In the genomic region with DNA sequence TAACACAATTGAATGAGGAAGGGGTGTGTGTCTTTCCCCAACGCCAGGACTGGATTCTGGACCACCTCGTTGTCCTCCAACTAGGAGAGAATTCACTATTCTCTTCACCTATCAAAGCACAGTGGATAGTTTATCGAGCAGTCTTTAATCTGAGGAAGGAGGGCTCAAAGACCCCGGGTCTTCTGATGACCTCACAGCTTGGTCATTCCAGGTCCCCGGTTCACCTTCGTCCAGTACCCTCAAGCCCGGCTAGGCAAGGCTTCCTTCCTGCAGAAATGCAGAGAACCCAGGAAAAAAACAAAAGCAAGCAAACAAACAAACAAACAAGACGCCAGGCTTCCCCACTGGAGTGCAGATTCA, we compare ENCODE assay signal across 8 mouse cellular contexts. TPM values are rescaled to one million over a fixed set of nuclear protein-coding genes. Genes with fewer than 3 reads are reported as not detected.
DNase-seq lines count a peak whose midpoint lies in the region; ATAC-seq and TF ChIP-seq lines count a peak whose summit lies in the region.

No protein-coding gene starts in this region.

- H3K4me3 ChIP-seq in heart, postnatal 0 days (ENCODE audit: low read depth, low read length), result peak overlapping the region; percentile 77
- peak overlapping the region; percentile 53 for H3K4me3 ChIP-seq in hindbrain, embryonic 11.5 days (ENCODE audit: low read depth, low read length)
- peak overlapping the region; percentile 70 for H3K4me3 ChIP-seq in midbrain, embryonic 12.5 days

- H3K27ac ChIP-seq in heart, postnatal 0 days (ENCODE audit: low read depth), result peak overlapping the region; percentile 67
- no peak overlapping the region for H3K27ac ChIP-seq in hindbrain, embryonic 11.5 days (ENCODE audit: low read depth, low read length)
- H3K27ac ChIP-seq in midbrain, embryonic 12.5 days (replicated peaks), result no peak overlapping the region

- no peak for TF ChIP-seq EP300 in heart, postnatal 0 days (IDR thresholded peaks at IDR 0.05; ENCODE audit: low read depth)

- no peaks in the 10 kb centered on the region for H3K36me3 ChIP-seq in heart, postnatal 0 days (replicated peaks; ENCODE audit: control insufficient read depth, insufficient read depth, low read length)
- no peaks in the 10 kb centered on the region for H3K36me3 ChIP-seq in hindbrain, embryonic 11.5 days (ENCODE audit: control insufficient read depth, insufficient read depth, low read length)
- H3K36me3 ChIP-seq in midbrain, embryonic 12.5 days, result no peaks in the 10 kb centered on the region

- no peak for ATAC-seq in heart, postnatal 0 days (ENCODE audit: insufficient read depth, low read depth)
- ATAC-seq in Patski, result peak; percentile 19
- peak; percentile 54 for ATAC-seq in hindbrain, embryonic 11.5 days (ENCODE audit: low FRiP score)
- no peak; the same call in 1 of the 2 replicates for ATAC-seq in midbrain, embryonic 12.5 days (ENCODE audit: low FRiP score, low read depth)

- H3K9ac ChIP-seq in heart, postnatal 0 days (replicated peaks; ENCODE audit: low read depth, low read length), result peak overlapping the region; percentile 69; the same call in 1 of the 2 replicates
- H3K9ac ChIP-seq in hindbrain, embryonic 11.5 days (ENCODE audit: low read depth, low read length), result 0 out of 2 replicates have a peak overlapping the region, but pooled peaks have one; percentile 19
- H3K9ac ChIP-seq in midbrain, embryonic 12.5 days (replicated peaks), result 0 out of 2 replicates have a peak overlapping the region, but pooled peaks have one; percentile 86

- H3K4me1 ChIP-seq in heart, postnatal 0 days (ENCODE audit: control insufficient read depth, insufficient read depth), result 0 out of 2 replicates have a peak, but pooled peaks cover 10% of the 10 kb centered on the region
- peaks cover 6% of the 10 kb centered on the region; the same call in 1 of the 2 replicates for H3K4me1 ChIP-seq in hindbrain, embryonic 11.5 days (replicated peaks; ENCODE audit: control insufficient read depth, insufficient read depth, low read length)
- H3K4me1 ChIP-seq in midbrain, embryonic 12.5 days, result peaks cover 16% of the 10 kb centered on the region

- intact Hi-C loops in left cerebral cortex, postnatal 10 days (cut with DNase I), result no loop called here

- POLR2A ChIA-PET in Patski (lab: Charles Lee), result no interaction called here

- no peaks in the 10 kb centered on the region for H3K9me3 ChIP-seq in heart, postnatal 0 days (replicated peaks; ENCODE audit: control insufficient read depth, low read length)
- H3K9me3 ChIP-seq in hindbrain, embryonic 11.5 days (ENCODE audit: control insufficient read depth, low read length), result no peaks in the 10 kb centered on the region
- H3K9me3 ChIP-seq in midbrain, embryonic 12.5 days, result no peaks in the 10 kb centered on the region

- peak overlapping the region; percentile 91 for H3K4me2 ChIP-seq in heart, postnatal 0 days (ENCODE audit: low read depth, low read length)
- H3K4me2 ChIP-seq in hindbrain, embryonic 11.5 days (replicated peaks; ENCODE audit: low read depth, low read length), result peak overlapping the region; percentile 74
- H3K4me2 ChIP-seq in midbrain, embryonic 12.5 days (replicated peaks), result peak overlapping the region; percentile 90

- in situ Hi-C loops in Patski (cut with MboI; ENCODE audit: low pct_unique_long_range_greater_than_20kb), result no loop called here

- no peak for DNase-seq in heart, postnatal 0 days (ENCODE audit: low spot score)
- no peak for DNase-seq in heart, adult 8-10 months (ENCODE audit: low spot score)
- no peak for DNase-seq in Patski (ENCODE audit: low read depth, low spot score)
- no peak for DNase-seq in hindbrain, embryonic 11.5 days (ENCODE audit: low spot score)
- no peak for DNase-seq in left cerebral cortex, postnatal 10 days (ENCODE audit: extremely low spot score in 1 of 2, low spot score in 2 of 2)
- no peak for DNase-seq in urinary bladder, postnatal 14 days (ENCODE audit: low spot score)
- no peak for DNase-seq in frontal cortex, postnatal 25 days (ENCODE audit: low spot score in 2 of 2)

- no peaks in the 10 kb centered on the region for H3K27me3 ChIP-seq in heart, postnatal 0 days (ENCODE audit: control insufficient read depth, insufficient read depth, low read length)
- no peaks in the 10 kb centered on the region for H3K27me3 ChIP-seq in Patski
- no peaks in the 10 kb centered on the region for H3K27me3 ChIP-seq in hindbrain, embryonic 11.5 days (ENCODE audit: control insufficient read depth, insufficient read depth, low read length)
- H3K27me3 ChIP-seq in midbrain, embryonic 12.5 days, result no peaks in the 10 kb centered on the region

- CTCF ChIA-PET in Patski (lab: Charles Lee), result interaction anchor here (1.2 to 1.6 kb wide), 3 partner anchors 10 to 56 kb away, joined by 3 to 5 read pairs (median 4); no protein-coding TSS in a partner anchor

- whole genome bisulfite sequencing in heart, postnatal 0 days, result 11% methylated on average over 8 of the region's 8 CpGs
- WGBS in hindbrain, embryonic 11.5 days, result 19% methylated on average over 8 of the region's 8 CpGs
- WGBS in midbrain, embryonic 12.5 days, result 19% methylated on average over 8 of the region's 8 CpGs

- no peak for TF ChIP-seq CTCF in heart, postnatal 0 days (IDR thresholded peaks at IDR 0.05; ENCODE audit: low read depth)
- no peak for TF ChIP-seq CTCF in Patski (IDR thresholded peaks at IDR 0.05)

RNA-seq across cellular contexts. Expression of a gene that starts 0.5 kb away (rescaled TPM):
- 38.3 and 43.0 TPM in 2 replicates for total RNA-seq in heart, postnatal 0 days (2014; rRNA removed; ENCODE audit: low replicate concordance)
- 12.3 and 12.6 TPM in 2 replicates for polyA plus RNA-seq in heart, postnatal 0 days (2015; fragmentation: Nextera tagmentation; extraction: Ambion mirVana)
- 10 to 100 TPM; 23.9 to 28.4 (median 26.4) TPM for total RNA-seq in heart, adult 8-10 months (2022)
- 41.0 TPM for polyA plus RNA-seq in Patski (2021)
- polyA plus RNA-seq in hindbrain, embryonic 11.5 days (2014; fragmentation: Nextera tagmentation; extraction: Ambion mirVana), result 7.9 and 8.5 TPM in 2 replicates
- 8.2 and 8.9 TPM in 2 replicates for polyA plus RNA-seq in midbrain, embryonic 12.5 days (2016; fragmentation: Nextera tagmentation; extraction: Ambion mirVana)
- 10 to 100 TPM in 1 of 2 experiments, 1 to 10 TPM in 1; 9.6 to 10.8 TPM for total RNA-seq in left cerebral cortex, postnatal 10 days (2021)

RNA-seq across cellular contexts. Expression of a gene that starts 19.8 kb away (rescaled TPM):
- not detected in 2 replicates for total RNA-seq in heart, postnatal 0 days (2014; rRNA removed; ENCODE audit: low replicate concordance)
- polyA plus RNA-seq in heart, postnatal 0 days (2015; fragmentation: Nextera tagmentation; extraction: Ambion mirVana), result 1.8 and 2.5 TPM in 2 replicates
- total RNA-seq in heart, adult 8-10 months (2022), result 1 to 10 TPM in 3 of 4 experiments, under 1 TPM in 1; 0.44 to 2.5 (median 1.5) TPM
- 5.2 TPM for polyA plus RNA-seq in Patski (2021)
- 4.5 and 7.5 TPM in 2 replicates for polyA plus RNA-seq in hindbrain, embryonic 11.5 days (2014; fragmentation: Nextera tagmentation; extraction: Ambion mirVana)
- polyA plus RNA-seq in midbrain, embryonic 12.5 days (2016; fragmentation: Nextera tagmentation; extraction: Ambion mirVana), result 2.5 and 3.6 TPM in 2 replicates
- total RNA-seq in left cerebral cortex, postnatal 10 days (2021), result 1 to 10 TPM in 1 of 2 experiments, under 1 TPM in 1; 0.57 to 1.5 TPM

RNA-seq across cellular contexts. Expression of a gene that starts 26.4 kb away (rescaled TPM):
- total RNA-seq in heart, postnatal 0 days (2014; rRNA removed; ENCODE audit: low replicate concordance), result 28.9 and 39.4 TPM in 2 replicates
- polyA plus RNA-seq in heart, postnatal 0 days (2015; fragmentation: Nextera tagmentation; extraction: Ambion mirVana), result 5.8 and 6.8 TPM in 2 replicates
- total RNA-seq in heart, adult 8-10 months (2022), result 10 to 100 TPM; 13.7 to 14.5 (median 14.1) TPM
- polyA plus RNA-seq in Patski (2021), result 34.6 TPM
- polyA plus RNA-seq in hindbrain, embryonic 11.5 days (2014; fragmentation: Nextera tagmentation; extraction: Ambion mirVana), result 46.9 and 53.7 TPM in 2 replicates
- 61.5 and 67.9 TPM in 2 replicates for polyA plus RNA-seq in midbrain, embryonic 12.5 days (2016; fragmentation: Nextera tagmentation; extraction: Ambion mirVana)
- total RNA-seq in left cerebral cortex, postnatal 10 days (2021), result 100 to 1,000 TPM; 113 to 118 TPM

Comparison
In these comparisons a context has a peak if more than half of its experiments do, and no peak if none do; other contexts are left out.
1. ATAC-seq: peak in Patski (single experiment) and hindbrain, embryonic 11.5 days (single experiment); none in heart, postnatal 0 days (single experiment) and midbrain, embryonic 12.5 days (single experiment).
2. H3K9ac ChIP-seq: peak in every context shown above with its lines; median percentile 86 in midbrain, embryonic 12.5 days; 69 in heart, postnatal 0 days; 19 in hindbrain, embryonic 11.5 days.
3. Peak in every context shown above with its lines, with median percentiles within 50 percentile points of each other: H3K4me2 ChIP-seq and H3K4me3 ChIP-seq.